Mouse (Mus musculus): Measurements from ENCODE around the gene Kifc3. TPM values are rescaled to one million over a fixed set of nuclear protein-coding genes. Genes with fewer than 3 reads are reported as not detected.
A peak's percentile ranks its signal among the peaks of the same experiment; 100 is the strongest.

The Kifc3 gene
- total RNA-seq, 4 experiments from 2014 or later = 165 to 259 (median 182) TPM

DNA sequence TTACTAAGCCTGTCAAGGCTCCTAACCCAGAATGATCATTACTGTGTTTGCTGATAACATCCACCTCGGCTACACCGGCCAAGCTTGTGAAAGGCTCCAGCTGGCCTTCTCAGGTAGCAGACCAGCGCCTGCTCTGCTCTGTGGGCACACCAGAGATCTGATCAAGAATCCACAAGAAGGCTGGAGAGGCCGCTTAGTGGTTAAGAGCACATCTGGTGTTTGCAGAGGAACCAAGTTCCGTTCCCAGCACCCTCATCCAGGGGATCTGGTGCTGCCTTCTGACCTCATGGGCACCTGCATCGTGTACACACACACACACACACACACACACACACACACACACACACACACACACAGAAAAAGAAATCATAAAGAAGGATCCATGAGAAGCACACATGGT lies 46.5 kb downstream of the Kifc3 start:
- no peak for DNase-seq

DNA sequence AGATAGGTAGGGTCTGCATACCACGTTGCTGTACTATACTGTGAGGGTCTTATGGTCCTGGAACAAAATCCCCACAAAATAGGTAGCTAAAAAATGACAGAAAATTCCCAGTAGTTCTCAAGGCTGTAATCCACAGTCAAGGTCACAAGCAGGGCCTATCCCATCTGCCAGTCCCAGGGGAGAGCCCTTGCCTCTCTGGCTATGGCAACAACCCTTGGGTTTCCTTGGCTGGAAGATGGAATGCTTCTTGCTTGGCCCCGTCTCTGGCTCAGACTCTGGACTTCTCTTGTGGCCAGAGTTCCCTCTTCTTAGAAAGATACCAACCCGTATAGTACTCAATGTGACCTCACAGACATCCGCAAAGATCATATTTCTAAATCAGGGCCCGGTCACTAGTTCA lies 47.3 kb downstream of the Kifc3 start:
- no peak for DNase-seq

DNA sequence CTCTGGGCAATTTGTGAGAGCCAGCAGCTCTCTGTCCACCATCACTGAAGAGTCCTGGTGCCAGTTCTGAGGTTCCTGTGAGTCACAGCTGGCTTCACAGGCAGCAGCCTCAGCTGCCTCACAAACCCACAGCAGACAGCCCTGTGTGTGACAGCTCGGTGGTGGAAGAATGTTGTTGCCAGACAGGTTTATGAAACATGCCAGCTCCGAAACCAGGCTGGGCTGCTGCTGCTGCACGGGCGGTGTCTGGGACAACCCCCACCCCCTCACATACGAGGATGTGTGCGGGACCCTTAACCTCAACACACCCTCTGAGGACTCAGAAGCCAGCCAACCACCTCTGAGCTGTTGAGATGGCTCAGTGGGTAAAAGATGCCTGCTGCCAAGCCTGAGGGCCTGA lies 48.0 kb downstream of the Kifc3 start:
- no peak for DNase-seq

DNA sequence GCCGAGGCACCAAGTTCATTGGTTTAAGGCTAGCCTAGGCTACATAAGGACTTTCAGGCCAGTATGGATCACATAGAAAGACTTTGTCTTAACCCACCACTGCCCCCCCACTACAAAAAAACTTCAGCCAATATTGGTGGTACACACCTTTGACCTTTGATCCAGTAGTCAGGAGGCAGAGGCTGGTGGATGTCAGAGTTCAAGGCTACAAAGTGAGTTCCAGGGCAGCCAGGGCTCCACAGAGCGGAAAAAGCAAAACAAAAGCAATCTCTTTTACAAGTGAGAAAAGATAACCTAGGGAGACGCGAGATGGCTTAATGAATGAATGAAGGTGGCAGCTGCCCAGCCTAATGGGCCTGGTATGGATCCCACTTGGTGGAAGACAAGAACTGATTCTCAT lies 48.6 kb downstream of the Kifc3 start:
- DNase-seq = no peak

DNA sequence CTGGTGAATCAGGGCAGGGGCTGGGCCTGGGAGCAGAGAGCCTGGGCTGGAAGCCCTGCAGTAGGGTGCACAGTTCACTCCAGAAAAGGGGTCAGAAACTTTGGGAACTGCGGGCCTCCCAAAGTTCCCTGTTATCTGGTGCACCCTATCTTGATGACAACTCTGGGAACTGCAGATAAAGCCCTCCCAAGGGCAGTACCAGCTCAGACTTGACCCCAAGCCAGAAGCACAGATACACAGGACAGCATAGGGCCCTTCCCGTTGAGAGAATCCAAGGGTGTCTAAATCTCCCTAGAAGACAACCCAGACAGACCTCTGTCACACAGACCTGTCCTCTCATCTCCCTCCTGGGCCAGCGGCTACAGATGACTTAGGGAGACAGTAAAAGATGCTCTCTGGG lies 52.0 kb downstream of the Kifc3 start:
- DNase-seq = no peak

DNA sequence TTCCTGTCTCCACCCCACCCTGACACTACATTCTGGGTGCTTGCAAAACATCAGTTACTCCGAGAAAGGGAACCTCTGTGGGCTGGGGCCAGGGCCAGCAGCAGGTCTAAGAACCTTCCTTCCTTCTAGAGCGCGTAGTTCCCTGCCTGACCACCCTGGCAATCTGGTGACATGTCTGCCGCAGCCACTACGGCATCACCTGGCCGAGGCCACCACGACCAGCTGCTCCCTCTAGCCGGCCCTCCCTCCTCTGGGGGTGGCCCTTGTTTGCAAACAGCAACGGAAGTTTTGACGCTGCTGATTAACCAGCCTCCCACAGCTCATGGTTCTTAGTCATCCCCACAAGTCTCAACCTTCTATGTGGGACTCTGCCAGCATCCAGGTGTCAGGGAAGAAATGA lies 53.2 kb downstream of the Kifc3 start:
- DNase-seq = no peak

DNA sequence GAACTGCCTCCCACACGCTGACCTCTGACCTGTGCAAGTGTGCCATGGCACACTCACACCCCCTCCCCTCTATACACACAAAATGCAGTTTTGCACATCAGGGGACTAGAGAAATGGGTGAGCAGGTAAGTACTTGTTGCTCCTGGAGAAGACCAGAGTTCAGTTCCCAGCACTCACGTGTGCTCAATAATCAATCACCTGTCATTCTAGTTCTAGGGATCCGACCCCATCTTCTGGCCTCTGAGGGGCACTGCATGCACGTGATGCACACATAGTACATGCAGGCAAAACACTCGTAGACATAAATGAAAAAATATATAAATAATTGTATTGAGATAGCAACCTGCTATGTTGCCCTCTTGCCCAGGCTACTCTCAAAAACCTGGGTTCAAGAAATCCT lies 55.8 kb downstream of the Kifc3 start:
- no peak for DNase-seq

DNA sequence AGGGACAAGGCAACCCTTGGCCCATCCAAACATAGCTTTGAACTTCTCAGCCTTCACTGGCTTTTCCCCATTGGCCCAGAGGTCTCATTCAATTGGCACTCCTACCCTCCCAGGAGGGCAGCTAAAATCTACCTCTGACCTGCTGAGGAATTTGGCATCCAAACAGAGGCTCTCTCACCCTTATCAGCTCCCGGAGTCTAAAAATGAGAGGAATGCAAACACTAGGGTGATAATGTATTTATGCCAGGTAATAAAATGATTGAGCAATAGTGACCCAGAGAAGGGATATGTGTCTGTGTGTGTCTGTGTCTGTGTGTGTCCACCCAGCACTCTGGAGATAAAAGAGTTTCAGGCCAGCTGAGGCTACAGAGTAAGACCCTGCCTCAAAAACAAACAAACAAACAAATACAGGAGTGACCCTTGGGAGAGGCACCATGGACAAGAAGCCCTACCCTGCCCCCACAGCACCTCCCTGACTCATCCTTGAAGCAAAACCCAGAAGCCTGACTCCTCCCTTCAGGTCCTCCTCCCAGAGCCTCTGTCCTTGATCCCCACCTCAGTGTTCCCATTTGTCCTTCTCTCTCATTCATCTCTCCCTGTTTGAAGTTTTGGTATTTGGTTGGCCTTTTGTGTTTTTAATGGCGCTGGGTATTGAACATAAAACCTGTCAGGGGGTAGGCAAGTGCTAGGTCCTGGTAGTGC lies 56.4 kb downstream of the Kifc3 start:
- no peak for DNase-seq

DNA sequence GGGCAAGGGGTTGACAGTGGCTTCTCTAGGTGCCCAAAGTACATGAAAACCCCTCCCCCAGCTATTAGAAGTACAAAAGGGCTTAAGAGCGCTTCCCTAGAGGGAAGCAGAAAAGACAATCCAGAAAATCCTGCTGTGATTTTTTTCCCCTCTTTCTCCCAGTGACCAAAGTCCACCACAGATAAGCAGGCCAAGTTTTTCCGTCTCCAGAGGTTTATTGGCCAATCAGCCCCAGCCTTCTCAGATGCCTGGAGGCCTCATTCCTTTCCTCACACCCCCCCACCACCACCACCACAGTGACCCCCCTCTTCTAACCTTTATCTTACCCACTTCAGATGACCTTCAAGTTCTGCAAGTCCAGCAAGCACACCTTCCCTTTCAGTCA lies 58.0 kb downstream of the Kifc3 start:
- no peak for DNase-seq

DNA sequence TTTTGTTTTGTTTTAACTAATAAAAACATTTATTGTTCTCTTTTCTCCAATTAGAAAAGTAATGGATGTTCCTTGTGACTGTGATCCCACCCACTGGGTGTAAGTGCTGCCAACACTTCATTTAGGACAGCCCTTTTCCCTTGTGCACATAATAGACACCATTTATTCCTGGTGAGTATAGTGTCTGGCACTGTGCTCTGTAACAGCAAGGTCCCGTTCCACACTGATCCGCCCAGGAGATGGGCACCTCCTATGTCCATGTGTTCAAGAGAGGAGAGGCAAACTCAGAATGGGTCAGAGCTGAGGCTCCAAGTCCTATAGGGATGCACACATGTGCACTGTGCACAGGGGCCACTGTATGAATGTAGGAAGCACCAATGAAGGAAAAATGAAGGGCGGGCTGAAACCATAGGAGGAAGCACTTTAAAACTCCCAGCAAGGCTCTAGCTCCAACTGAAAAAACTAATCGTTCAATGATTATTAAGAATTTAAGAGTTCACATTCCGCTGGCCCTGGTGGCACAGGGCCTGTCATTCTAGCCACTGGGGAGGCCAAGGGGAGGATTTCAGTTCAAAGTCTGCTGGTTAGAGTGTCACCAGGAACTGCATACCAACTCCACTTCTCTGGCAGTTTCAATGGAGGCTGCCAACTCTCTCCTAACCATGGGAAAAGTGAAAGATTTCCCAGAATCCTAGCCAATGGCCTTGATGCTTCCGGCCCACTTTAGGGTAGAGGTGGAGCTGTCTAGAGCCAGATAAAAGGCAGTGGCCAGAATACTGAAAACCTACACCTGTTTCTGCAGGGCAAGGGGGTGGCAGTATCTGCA lies 58.6 kb downstream of the Kifc3 start:
- no peak for DNase-seq

DNA sequence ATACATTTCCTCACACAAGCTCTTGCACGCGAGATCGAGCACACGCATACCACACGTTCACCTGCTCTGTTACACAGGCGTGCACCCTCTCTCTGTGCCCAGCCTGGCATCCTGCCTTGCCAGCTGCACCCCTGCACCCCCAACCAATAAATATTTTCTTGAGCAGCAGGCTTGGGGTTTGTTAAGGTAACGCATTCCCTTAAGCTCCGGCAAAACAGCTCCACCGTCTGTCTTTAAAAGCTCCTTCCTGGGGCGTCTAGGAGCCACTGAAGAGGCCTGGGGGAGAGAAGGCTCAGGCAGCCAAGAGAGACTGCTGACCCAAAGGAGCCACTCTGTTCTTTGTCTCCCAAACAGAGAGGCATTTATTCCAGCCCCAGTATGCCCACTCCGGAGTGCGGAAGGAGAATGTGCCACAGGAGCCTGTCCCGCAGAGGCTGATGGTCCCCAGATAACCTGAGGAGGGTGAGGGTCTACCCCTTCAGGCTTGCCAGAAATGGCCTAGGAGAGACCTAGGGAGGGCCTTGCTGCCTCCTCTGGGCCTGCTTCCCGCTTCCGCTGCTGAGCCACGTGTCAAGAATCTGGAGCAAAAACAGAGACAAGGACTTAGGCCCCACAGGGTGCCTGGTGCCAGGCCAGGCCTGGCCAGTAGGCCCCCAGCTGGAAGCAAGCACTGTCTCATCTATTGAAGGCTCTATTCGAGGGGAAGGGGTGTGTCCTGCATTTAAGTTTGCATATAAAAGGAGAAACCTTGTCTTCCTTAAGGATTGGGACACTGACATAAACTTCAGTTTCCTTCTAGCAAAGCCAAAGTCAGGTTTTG lies 59.4 kb downstream of the Kifc3 start:
- DNase-seq = no peak

DNA sequence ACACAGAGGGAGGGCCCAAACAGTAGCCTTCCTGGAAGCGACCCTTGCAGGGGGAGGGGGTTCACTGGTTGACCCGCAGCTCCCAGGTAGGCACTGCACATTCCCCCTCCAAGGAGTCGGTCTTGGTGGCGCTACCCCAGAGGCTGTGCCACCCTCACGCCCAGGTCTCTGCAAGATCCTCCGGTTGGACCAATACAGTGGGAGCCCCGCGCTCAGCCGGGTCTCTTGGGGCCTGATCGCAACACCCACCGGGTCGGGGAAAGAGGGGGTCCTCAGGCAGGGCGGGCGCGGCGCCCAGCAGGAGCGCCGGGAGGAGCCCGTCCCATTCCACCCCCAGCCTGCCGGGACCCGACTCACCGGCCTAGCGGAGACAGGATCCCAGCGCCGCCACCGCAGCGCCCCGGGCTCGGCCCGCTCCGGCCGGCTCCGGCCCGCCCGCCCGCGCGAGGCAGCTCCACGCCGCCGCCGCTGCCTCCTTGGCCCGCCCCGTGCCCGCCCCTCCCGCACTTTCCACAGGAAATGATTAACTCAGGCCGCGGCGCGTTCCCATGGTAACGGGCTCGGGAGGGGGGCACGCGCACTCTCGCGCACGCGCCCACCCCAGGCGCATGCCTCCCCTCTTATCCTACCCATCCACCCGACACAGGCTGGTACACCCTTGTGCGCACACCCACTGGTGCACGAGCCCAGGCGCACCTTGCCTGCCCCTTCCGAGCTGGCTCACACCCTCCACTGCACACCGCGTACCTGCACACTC lies 60.4 kb downstream of the Kifc3 start:
- DNase-seq = peak; percentile 70

DNA sequence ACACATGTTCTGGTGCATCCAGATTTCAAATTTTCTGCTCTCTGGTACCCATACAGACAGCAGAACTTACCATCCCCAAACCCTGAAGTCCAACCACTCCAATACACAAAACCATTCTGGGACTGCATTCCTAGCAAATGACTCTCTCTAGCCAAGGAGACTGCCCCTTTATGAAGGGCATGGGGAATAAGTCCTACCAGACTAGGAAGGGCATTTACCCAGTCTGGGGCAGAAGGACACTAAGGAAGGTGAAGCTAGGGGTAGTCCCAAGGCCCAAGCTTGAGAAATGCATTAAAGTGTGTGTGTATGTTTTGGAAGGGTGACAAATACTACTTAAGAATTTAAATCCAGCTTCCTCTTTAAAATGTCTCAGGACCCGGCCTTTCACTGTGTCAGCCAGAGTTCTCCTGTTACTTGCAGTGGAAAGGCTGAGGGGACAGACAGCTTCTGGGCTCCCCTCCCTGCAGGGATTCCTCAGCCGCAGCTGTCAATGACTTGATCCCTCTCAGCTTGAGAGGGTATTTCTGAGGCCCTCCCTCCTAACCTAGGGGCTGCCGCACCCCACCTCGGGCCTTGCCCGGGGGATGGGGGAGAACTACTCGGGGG lies 61.0 kb downstream of the Kifc3 start:
- DNase-seq = no peak

DNA sequence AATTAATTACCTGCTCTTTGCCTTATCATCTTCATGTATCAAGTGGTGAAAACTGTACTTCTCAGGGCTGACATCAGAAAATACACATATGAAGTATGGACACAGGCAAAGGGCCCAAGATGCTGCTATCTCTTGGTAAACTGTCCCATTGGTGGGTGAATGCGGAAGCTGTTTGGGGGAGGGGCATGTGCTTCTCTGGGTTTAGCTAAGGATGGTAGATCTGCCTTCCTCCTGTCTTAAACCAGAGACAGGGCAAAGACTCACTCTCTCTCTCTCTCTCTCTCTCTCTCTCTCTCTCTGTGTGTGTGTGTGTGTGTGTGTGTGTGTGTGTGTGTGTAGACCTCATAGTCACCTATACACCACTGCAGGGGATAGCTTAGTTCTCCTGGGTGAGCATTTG lies 61.6 kb downstream of the Kifc3 start:
- DNase-seq = no peak

DNA sequence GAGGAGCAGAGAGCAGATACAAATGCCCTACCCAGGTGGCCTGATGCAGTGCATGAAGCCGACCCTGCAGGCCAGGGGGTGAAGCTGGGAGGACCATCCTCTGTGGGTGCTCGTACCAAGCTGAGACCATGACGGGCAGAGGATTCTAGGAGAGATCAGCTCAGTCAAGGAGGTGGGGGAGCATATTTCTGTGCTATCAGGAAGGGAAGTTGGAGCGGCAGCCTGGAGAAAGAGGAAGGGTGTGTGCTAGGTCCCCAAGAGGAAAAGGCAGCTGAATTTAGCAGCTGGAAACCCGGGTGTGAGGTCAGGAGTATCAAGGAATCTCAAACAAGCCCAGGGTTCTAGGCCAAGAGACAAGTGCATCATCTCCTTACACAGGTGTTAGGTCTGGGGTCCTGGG lies 62.1 kb downstream of the Kifc3 start:
- no peak for DNase-seq

DNA sequence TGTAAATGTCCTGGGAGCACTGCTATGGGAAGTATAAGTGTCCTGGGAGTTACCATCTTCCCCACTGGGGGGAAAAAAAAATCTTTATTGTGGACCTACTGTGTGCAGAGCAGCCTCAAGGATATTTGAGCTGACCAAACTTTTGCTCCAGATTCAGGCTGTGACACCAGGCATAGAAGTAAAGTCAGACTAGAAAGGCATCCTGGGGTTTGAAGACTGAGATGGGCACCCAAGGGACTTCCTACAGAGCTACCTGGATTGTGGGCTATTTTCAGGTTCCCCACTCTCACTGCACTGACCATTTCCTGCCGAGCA lies 63.6 kb downstream of the Kifc3 start:
- DNase-seq = no peak

DNA sequence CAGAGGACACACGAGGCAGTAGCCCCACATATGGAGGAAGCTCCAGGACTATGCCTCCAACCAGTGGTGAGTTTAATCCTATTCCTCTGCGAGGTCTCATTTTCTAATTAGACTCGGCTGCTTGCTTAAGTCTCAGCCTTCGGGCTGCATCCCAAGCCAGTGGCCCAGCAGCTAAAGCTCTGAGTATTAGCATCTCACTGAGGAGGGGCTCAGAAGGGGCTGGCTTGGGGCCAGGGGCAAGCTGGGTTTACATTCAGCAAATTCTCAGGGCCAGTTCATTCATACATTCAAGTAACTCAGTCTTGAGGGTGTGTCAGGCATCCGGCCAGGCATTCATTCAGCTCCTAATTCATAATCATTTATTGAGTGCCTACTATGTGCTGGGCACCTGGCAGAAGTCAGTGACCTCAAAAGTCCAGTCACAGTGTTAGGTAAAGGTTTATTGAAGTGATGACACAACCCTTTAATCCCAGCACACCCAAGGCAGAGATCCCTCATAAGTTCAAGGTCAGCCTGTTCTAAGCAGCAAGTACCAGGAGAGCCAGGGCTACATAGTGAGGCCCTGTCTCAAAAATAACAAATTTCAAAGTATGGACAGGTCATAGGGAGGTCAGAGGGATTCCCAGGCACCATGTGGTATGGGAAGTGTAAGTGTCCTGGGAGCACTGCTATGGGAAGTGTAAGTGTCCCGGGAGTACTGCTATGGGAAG lies 64.1 kb downstream of the Kifc3 start:
- DNase-seq = no peak

DNA sequence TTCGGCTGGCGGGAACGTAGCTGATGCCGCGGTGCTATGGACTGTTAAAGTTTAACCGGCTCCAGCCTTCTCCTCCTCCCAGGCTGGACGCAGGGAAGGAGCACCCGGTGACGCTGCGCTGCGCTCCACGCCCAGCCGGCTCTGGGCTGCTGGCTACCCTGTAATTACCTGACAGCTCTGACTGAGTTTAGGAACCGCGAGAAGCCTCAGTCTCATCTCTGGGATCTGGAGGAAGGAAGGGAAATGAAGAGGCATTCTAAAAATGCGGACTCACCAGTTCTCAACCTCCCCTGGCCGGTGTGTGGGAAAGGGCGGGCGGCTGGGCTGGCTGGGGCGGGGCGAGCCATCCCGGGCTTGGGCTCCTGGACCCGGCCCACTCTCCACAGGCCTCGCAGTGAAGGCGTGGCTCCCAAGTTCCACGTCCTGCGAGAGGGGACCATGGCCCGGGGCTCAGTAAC lies 64.9 kb downstream of the Kifc3 start:
- no peak for DNase-seq

DNA sequence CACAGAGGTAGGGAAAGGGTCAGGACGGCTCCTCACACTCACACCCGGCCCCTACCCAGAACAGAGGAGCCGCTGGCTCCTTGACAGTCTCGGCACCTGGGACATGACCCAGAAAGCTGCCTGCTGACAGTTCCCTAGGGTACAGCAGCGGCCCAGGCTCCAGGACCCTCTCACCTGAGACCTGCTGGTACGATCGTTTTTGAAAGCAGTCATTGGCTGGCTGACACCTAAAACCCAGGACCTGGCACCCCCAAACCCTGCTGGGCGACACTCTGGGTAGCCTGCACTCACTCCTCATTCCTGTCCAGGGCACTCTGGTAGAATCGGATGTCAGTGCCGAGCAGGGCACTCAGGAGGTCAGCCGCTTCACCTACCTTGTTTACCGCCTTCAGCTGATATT lies 65.4 kb downstream of the Kifc3 start:
- no peak for DNase-seq

DNA sequence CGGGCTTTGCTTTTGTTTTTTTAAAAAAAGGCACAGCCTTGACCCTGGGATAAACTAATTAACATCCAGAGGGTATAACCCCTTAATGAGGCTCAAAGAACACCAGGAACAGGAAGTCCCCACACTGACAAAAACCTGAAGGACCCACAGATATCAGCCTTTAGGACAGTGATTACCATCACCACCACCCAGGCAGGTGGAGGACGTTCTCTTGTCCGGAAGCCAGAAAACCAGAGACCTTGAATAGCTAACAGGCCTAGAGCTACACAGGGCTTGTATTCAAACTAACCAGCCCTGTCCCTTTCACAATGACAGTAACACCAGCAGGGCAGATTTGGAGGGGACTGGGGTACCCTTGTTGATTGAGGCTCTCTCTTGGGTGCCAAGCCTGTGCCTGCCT lies 66.4 kb downstream of the Kifc3 start:
- no peak for DNase-seq

DNA sequence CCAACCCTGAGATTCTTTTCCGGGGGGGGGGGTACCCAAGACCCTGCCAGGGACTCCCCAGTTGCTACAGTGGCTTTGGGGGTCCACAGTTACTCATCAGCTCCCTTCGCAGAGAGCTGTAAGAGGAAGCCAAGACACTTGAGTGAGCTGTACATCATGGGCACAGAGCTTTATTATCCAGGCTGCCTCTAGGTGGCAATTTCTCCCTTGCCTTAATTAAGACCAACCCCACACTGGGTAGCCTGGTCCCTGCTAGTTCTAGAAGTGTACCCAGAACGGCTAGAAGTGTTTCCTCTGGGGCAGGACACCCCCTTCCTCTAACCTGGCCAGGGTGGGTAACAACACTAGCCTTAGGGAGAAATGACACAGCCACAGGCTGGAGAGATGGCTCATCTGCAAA lies 67.4 kb downstream of the Kifc3 start:
- no peak for DNase-seq

DNA sequence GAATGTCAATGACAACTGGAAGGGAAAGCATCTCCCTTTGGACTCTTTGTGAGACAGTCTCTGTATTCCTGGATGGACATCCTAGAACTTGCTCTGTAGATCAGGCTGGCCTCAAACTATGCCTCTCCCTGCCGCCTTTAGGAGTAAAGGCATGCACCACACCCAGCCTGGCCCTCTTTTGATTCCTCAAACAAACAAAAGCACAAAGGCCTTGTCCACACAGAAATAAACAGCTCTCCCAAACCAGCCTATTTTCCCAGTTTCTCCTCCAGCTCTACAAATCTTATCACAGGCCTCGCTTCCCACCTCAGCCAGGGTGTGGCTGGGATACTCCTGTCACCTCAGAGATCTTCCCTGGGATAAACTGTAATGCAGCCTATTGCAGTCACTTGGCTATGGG lies 68.4 kb downstream of the Kifc3 start:
- no peak for DNase-seq

All from adrenal gland, adult 8-10 months (tissue).